Mouse (Mus musculus) liver, adult (tissue): ENCODE measurements around the gene Rps9.

Experiments used
- GATA4 ChIP-seq: IDR thresholded peaks from 2 replicates; pipeline ENCODE4 v1.6.1; 2014; ENCODE audit warnings: mild to moderate bottlenecking, low read length; ENCODE audit not compliant: insufficient replicate concordance

The Rps9 gene

GRCm38 (mm10) chr7:3692382-3692986 is 11.3 kb upstream of the Rps9 start, which contains the start of gene Tsen34:
Gene Tsen34 (plus strand): TSS chr7:3692863.
- TF ChIP-seq GATA4 = no peak

GRCm38 (mm10) chr7:3692987-3693808 is 10.6 kb upstream of the Rps9 start, which contains the start of gene Mboat7:
Gene Mboat7 (minus strand): TSS chr7:3693523.
- TF ChIP-seq GATA4 = no peak

GRCm38 (mm10) chr7:3693809-3694075 is 10.1 kb upstream of the Rps9 start:
- no peak for TF ChIP-seq GATA4

DNA sequence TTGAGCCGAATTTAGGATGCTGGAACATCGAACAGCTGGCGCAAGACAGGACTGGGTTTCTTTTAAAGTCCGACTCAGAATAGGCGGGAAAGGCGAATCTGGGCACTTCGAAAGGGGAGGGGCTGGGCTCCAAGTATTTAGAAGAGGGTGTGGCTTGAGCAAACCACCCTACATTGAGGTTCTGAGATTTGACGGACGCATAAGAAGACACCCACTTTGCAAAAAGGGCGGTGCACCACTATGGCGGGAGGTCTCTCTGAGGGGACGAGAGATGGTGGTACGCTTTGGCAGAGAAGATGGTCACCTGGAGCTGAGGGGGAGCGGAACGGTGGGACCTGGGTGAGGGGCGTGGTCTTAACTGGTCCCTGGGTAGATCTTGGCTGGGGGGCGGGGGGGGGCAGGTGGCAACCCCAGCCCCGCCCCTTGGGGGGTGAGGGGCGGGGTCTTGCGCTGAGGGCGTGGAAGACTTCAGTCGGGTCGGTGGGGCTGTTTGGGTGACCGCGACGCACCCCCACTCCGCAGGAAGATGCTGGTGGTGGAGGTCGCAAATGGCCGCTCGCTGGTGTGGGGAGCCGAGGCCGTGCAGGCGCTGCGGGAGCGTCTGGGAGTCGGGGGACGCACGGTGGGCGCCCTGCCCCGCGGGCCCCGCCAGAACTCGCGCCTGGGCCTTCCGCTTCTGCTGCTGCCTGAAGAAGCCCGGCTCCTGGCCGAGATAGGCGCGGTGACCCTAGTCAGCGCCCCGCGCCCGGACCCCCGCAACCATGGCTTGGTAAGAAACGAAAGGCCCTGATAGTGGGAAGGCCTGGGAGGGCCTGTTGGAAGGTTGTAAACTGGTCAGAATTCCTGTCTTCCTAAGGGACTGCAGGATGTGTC is 9.5 kb upstream of the Rps9 start:
- TF ChIP-seq GATA4 = no peak

GRCm38 (mm10) chr7:3698471-3698870 is 5.3 kb upstream of the Rps9 start:
- TF ChIP-seq GATA4 = no peak

DNA sequence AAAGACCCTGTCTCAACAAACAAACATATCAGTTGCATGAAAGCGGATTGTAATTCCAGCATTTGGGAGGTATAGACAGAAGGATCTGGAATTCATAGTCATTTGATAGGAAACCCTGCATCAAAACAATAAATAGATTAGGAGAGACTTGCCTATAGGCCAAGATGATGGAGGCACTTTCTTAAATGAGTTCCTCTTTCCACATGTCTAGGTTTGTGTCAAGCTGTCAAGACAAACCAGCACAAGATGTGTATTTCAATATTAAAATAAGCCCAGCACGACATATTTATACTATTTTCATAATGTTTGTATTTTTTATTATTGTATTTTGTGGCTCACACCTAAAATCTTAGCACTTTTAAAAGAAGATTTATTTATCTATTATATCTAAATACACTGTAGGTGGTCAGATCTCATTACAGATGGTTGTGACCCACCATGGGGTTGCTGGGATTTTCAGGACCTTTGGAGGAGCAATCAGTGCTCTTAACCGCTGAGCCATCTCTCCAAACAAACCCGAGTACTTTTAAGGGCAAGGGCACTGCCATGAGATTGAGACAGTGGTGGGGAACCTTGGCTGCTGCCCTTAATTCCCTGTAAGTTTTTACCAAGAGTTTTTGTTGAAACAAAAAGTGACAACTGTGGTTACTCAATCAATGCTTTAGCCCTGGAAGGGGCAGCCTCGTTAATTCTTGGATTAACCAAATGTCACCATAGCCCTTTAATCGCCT is 480 bp upstream of the Rps9 start:
- no peak for TF ChIP-seq GATA4

DNA sequence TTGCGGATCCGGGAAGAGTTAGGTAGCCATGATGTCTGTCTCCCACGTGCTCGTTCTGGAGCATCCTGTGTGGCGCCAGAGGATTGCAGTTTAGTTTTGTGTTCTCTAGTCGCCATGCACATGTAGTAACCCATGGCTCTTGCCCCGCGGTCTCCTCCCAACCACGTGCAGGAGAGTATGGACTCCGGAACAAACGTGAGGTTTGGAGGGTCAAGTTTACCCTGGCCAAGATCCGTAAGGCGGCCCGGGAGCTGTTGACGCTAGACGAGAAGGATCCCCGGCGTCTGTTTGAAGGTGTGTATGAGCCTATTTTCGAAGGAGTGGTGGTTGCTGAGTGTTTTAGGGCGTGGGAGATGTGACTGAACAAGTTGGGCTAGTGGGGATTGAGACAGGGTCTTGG is 682 bp downstream of the Rps9 start:
- no peak for TF ChIP-seq GATA4

DNA sequence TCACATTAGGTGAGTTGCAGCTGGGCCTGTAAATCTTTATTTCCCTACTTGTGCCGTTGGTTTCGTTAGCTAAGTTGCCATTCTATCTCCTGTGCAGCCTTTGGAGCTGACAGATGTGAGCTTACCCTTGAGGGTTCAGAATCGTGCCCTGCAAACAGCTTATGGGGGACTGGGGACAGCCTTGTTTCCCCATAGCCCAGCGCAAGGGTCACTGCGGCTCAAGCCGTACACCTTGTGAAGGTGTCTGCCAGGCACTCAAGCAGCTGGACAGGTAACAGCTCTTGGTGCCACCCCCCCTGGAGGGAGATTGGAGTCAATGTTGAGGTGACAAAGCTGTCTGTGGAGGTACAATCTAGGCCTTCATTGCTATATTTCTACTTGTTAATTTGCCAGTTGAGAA is 2.1 kb downstream of the Rps9 start:
- TF ChIP-seq GATA4 = no peak

DNA sequence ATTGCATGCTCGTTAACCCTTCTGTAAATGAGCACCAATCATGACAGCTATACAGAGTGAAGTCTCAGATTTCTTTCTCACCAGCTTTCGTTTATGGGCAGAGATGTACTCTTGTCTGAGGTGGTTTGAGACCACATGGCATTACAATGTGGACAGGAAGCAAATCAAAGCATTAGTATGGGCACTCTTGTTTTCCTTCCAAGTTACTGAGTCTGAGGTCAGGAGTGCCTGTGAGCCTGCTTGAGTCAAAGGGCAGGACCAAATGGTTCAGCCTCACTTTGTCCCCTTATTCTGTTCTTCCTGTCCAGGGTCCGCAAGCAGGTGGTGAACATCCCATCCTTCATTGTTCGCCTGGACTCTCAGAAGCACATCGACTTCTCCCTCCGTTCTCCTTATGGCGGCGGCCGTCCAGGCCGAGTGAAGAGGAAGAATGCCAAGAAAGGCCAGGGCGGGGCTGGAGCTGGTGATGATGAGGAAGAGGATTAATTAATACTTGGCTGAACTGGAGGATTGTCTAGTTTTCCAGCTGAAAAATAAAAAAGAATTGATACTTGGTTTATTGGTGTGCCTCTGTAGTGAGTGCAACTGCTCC is 2.6 kb downstream of the Rps9 start:
- no peak for TF ChIP-seq GATA4

GRCm38 (mm10) chr7:3707027-3707426 is 3.2 kb downstream of the Rps9 start:
- TF ChIP-seq GATA4 = no peak

GRCm38 (mm10) chr7:3707568-3708413 is 4.0 kb downstream of the Rps9 start:
- TF ChIP-seq GATA4 = no peak

DNA sequence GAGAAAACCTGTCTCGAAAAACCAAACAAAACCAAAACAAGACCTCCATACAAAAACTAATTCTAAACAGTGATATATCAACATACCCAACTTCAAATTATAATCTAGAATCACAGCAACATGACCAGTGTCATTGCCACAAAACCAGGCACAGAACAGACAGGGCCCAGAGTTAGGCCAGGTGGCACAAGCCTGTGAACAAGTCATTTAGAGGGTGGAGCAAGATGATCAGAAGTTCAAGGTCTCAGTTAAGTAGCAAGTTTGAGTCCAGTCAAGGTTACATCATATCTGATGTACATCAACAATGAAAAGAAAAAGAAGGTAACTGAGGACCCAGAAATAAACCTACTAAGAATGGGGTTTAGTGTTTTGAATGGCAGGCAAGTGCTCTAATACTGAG is 5.2 kb downstream of the Rps9 start:
- no peak for TF ChIP-seq GATA4

GRCm38 (mm10) chr7:3712264-3712942 is 8.6 kb downstream of the Rps9 start:
- no peak for TF ChIP-seq GATA4
